Mouse (Mus musculus) heart, embryonic 13.5 days (tissue): ENCODE results near the gene Helb. TPM values are rescaled to one million over a fixed set of nuclear protein-coding genes. Genes with fewer than 3 reads are reported as not detected.

Experiments used
- polyA plus RNA-seq: library from polyadenylated mRNA; unstranded; fragments of >200 nt; fragmentation: Nextera tagmentation; extraction: Ambion mirVana; gene quantifications from 2 replicates; pipeline ENCODE4 v1.2.1, GENCODE M21; 2015

Helb gene
- polyA plus RNA-seq, 1 experiment from 2014 or later: 5.7 TPM

Other genes starting within 250 kb of the Helb start
- gene Tmbim4, start 88.6 kb upstream of the Helb start, polyA plus RNA-seq: 103 and 119 TPM in 2 replicates
- gene Irak3, start 89.1 kb upstream of the Helb start, polyA plus RNA-seq: 0.25 and 0.56 TPM in 2 replicates
- 25.9 and 28.0 TPM in 2 replicates for gene Llph, start 114.1 kb upstream of the Helb start, polyA plus RNA-seq